Mouse (Mus musculus) thymus, postnatal 0 days (tissue): ENCODE measurements around the gene Fgfr2. TPM values are rescaled to one million over a fixed set of nuclear protein-coding genes. Genes with fewer than 3 reads are reported as not detected.

Source experiments
- DNase-seq: peaks from one replicate; pipeline ENCODE4 v3.0.0-alpha.2; 2015; ENCODE audit warnings: low spot score
- polyA plus RNA-seq: library from polyadenylated mRNA; unstranded; fragments of >200 nt; fragmentation: Nextera tagmentation; extraction: Ambion mirVana; gene quantifications from 2 replicates; pipeline ENCODE4 v1.2.1, GENCODE M21; 2015

Gene Fgfr2
- polyA plus RNA-seq, 1 experiment from 2014 or later = 23.6 TPM

- no peak for DNase-seq
Observed at GRCm38 (mm10) chr7:131817976-131818375, 1305.2 kb downstream of the Fgfr2 start.

- DNase-seq = no peak
Observed at GRCm38 (mm10) chr7:131816641-131817040, 1306.5 kb downstream of the Fgfr2 start.

GRCm38 (mm10) chr7:131812116-131812515, 1311.0 kb downstream of the Fgfr2 start:
- no peak for DNase-seq

GRCm38 (mm10) chr7:131810916-131811315, 1312.2 kb downstream of the Fgfr2 start:
- no peak for DNase-seq

- no peak for DNase-seq
Observed at GRCm38 (mm10) chr7:131809584-131810181, 1313.5 kb downstream of the Fgfr2 start.

- no peak for DNase-seq
Observed at GRCm38 (mm10) chr7:131807257-131807656, 1315.9 kb downstream of the Fgfr2 start.

GRCm38 (mm10) chr7:131805525-131806202, 1317.5 kb downstream of the Fgfr2 start:
- no peak for DNase-seq

- peak; percentile 6 for DNase-seq
Observed at GRCm38 (mm10) chr7:131800416-131801045, 1322.6 kb downstream of the Fgfr2 start.

- no peak for DNase-seq
Observed at GRCm38 (mm10) chr7:131797161-131797560, 1326.0 kb downstream of the Fgfr2 start.

GRCm38 (mm10) chr7:131788595-131789206, 1334.4 kb downstream of the Fgfr2 start:
- DNase-seq = no peak

GRCm38 (mm10) chr7:131785721-131786120, 1337.4 kb downstream of the Fgfr2 start:
- no peak for DNase-seq

GRCm38 (mm10) chr7:131778271-131778985, 1344.7 kb downstream of the Fgfr2 start:
- no peak for DNase-seq

GRCm38 (mm10) chr7:131777461-131778270, 1345.5 kb downstream of the Fgfr2 start:
- DNase-seq = no peak

- DNase-seq = no peak
Observed at GRCm38 (mm10) chr7:131776191-131776752, 1346.9 kb downstream of the Fgfr2 start.

- no peak for DNase-seq
Observed at GRCm38 (mm10) chr7:131757922-131758321, 1365.2 kb downstream of the Fgfr2 start.

- DNase-seq = no peak
Observed at GRCm38 (mm10) chr7:131747152-131748010, 1375.8 kb downstream of the Fgfr2 start.

GRCm38 (mm10) chr7:131746752-131747151, 1376.4 kb downstream of the Fgfr2 start:
- no peak for DNase-seq

GRCm38 (mm10) chr7:131743193-131743592, 1380.0 kb downstream of the Fgfr2 start:
- DNase-seq = no peak
